Mouse (Mus musculus) hindbrain, embryonic 16.5 days (tissue): Measurements from ENCODE around the gene Epn1. TPM values are rescaled to one million over a fixed set of nuclear protein-coding genes. Genes with fewer than 3 reads are reported as not detected.

ENCODE experiments used
- ATAC-seq: fragments of 200-750 bp; cut with Nextera tagmentation; 2 replicates; pipeline ENCODE4 v1.8.0; 2017; ENCODE audit warnings: moderate TSS enrichment, moderate library complexity
- H3K27ac ChIP-seq: fragments of 300-500 bp; sonication (generic); 2 replicates; pipeline ENCODE4 v1.5.1; 2014; ENCODE audit warnings: low read depth, mild to moderate bottlenecking, control low read depth, low read length, moderate library complexity
- H3K27me3 ChIP-seq: fragments of 300-500 bp; sonication (generic); replicated peaks from 2 replicates; pipeline ENCODE4 v1.6.1; 2014; ENCODE audit warnings: low read length; ENCODE audit not compliant: control insufficient read depth, insufficient read depth
- H3K36me3 ChIP-seq: fragments of 300-500 bp; sonication (generic); 2 replicates; pipeline ENCODE4 v1.6.1; 2014; ENCODE audit warnings: mild to moderate bottlenecking, low read length, moderate library complexity, mixed read lengths; ENCODE audit not compliant: control insufficient read depth, insufficient read depth
- H3K4me1 ChIP-seq: fragments of 300-500 bp; sonication (generic); 2 replicates; pipeline ENCODE4 v1.6.1; 2014; ENCODE audit warnings: low read depth, low read length; ENCODE audit not compliant: control insufficient read depth, insufficient read depth
- H3K4me2 ChIP-seq: fragments of 300-500 bp; sonication (generic); 2 replicates; pipeline ENCODE4 v1.6.1; 2014; ENCODE audit warnings: mild to moderate bottlenecking, low read length, control low read depth, moderate library complexity
- H3K4me3 ChIP-seq: fragments of 300-500 bp; sonication (generic); 2 replicates; pipeline ENCODE4 v1.5.1; 2014; ENCODE audit warnings: mild to moderate bottlenecking, low read length, control low read depth, moderate library complexity
- H3K9ac ChIP-seq: fragments of 300-500 bp; sonication (generic); 2 replicates; pipeline ENCODE4 v1.6.1; 2014; ENCODE audit warnings: low read depth, mild to moderate bottlenecking, control low read depth, low read length, moderate library complexity
- H3K9me3 ChIP-seq: fragments of 300-500 bp; sonication (generic); 2 replicates; pipeline ENCODE4 v1.6.1; 2014; ENCODE audit warnings: mild to moderate bottlenecking, low read length, moderate library complexity; ENCODE audit not compliant: control insufficient read depth
- WGBS: fragments of 180-500 bp; shearing (Covaris S2); extraction: QIAGEN DNeasy Blood & Tissue Kit; methylation state at CpG from one replicate; pipeline ENCODE4 v1.1.7; 2014; 5-methylcytosine and 5-hydroxymethylcytosine counted together
- polyA plus RNA-seq: library from polyadenylated mRNA; unstranded; fragments of >200 nt; fragmentation: Nextera tagmentation; extraction: Ambion mirVana; gene quantifications from 2 replicates; pipeline ENCODE4 v1.2.1, GENCODE M21; 2015

Gene Epn1
- polyA plus RNA-seq, 1 experiment from 2014 or later: 115 TPM

GRCm38 (mm10) chr7:5053456-5054179, 26.4 kb upstream of the Epn1 start:
- Histone ChIP-seq H3K27me3 (peaks cover 6% of the 10 kb centered on the region), H3K4me1 (peaks cover 44% of the 10 kb centered on the region), H3K4me2 (peak overlapping the region; percentile 79), H3K9me3 (no peaks in the 10 kb centered on the region), H3K36me3 (no peaks in the 10 kb centered on the region), H3K4me3 (peak overlapping the region; percentile 79), H3K9ac (peak overlapping the region; percentile 91), H3K27ac (peak overlapping the region; percentile 65)
- 9% methylated on average over 32 of the region's 32 CpGs for WGBS
- no peak for ATAC-seq

DNA sequence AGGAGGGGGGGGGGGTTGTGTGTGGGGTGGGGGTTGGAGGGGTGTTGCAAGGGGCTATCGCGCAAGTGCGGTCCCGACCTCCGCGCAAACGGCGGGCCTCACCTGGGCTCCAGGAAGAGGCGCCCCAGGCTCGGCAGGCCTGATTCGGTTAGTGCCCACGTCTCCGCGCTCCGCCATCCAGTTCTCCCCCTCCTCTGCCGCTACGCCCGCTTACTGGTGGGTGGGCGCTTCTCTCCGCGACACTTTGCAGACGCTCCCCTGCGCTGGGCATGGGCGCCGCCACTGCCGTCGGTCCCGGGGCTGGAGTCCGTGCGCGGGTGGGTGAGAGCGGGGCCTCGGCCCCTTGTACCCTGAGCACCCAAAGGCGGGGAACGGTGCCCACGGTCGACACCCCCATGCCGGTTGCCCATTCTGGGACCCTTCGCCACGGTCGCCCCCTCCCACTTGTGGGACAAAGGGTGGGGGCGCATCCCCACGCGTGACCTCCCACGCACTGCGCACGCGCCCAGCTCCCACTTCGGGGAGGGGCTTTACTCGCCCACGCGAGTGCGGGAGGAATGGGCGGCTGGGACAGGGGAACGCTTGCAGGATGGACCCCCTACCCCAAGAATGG, 23.3 kb upstream of the Epn1 start:
- H3K27ac ChIP-seq: peak overlapping the region; percentile 83
- H3K9me3 ChIP-seq: no peaks in the 10 kb centered on the region
- H3K4me1 ChIP-seq: peaks cover 57% of the 10 kb centered on the region
- H3K4me2 ChIP-seq: peak overlapping the region; percentile 78
- 2% methylated on average over 49 of the region's 55 CpGs for WGBS
- H3K4me3 ChIP-seq: peak overlapping the region; percentile 46
- peak; percentile 25 for ATAC-seq
- peak overlapping the region; percentile 66 for H3K9ac ChIP-seq
- H3K36me3 ChIP-seq: no peaks in the 10 kb centered on the region
- H3K27me3 ChIP-seq: peaks cover 6% of the 10 kb centered on the region

DNA sequence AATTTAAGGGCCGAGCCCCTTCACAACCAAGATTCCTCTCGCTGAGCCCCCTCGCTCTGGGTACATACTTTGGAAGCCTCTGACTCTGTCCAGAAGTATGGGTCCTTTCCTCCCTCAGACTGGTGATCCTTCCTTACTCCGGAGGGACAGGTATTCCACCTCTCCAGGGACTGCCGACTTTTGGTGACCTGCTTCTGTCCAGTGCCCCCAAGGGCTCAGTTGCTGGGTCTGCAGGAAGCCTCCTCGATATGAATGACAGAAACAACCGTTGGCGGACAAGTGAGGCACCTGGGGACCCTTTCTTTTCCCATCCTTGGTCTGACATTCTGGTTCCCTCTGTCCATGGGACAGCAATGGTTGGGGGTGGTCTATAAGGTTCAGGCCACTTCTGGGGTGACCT, 22.7 kb upstream of the Epn1 start:
- H3K9ac ChIP-seq: peak overlapping the region; percentile 66
- H3K9me3 ChIP-seq: no peaks in the 10 kb centered on the region
- ATAC-seq: no peak
- peaks cover 52% of the 10 kb centered on the region for H3K4me1 ChIP-seq
- H3K4me3 ChIP-seq: peak overlapping the region; percentile 46
- H3K4me2 ChIP-seq: peak overlapping the region; percentile 78
- peaks cover 6% of the 10 kb centered on the region for H3K27me3 ChIP-seq
- H3K27ac ChIP-seq: no peak overlapping the region; the same call in 1 of the 2 replicates
- 36% methylated on average over 8 of the region's 8 CpGs for WGBS
- no peaks in the 10 kb centered on the region for H3K36me3 ChIP-seq

- Histone ChIP-seq H3K4me2 (peak overlapping the region; percentile 78), H3K9ac (peak overlapping the region; percentile 66), H3K27me3 (peaks cover 6% of the 10 kb centered on the region), H3K9me3 (no peaks in the 10 kb centered on the region), H3K4me1 (peaks cover 49% of the 10 kb centered on the region), H3K27ac (no peak overlapping the region), H3K4me3 (peak overlapping the region; percentile 46), H3K36me3 (no peaks in the 10 kb centered on the region)
- 25% methylated on average over 11 of the region's 11 CpGs for WGBS
- ATAC-seq: no peak
Measured at GRCm38 (mm10) chr7:5057804-5058203, 22.2 kb upstream of the Epn1 start.

- no peak overlapping the region for H3K4me2 ChIP-seq
- no peaks in the 10 kb centered on the region for H3K9me3 ChIP-seq
- no peaks in the 10 kb centered on the region for H3K36me3 ChIP-seq
- H3K4me3 ChIP-seq: no peak overlapping the region
- H3K4me1 ChIP-seq: peaks cover 47% of the 10 kb centered on the region
- H3K27ac ChIP-seq: no peak overlapping the region
- H3K9ac ChIP-seq: no peak overlapping the region
- no peak for ATAC-seq
- WGBS: 92% methylated on average over 1 of the region's 1 CpGs
- H3K27me3 ChIP-seq: peaks cover 6% of the 10 kb centered on the region
Measured at GRCm38 (mm10) chr7:5058631-5059030, 21.4 kb upstream of the Epn1 start.

DNA sequence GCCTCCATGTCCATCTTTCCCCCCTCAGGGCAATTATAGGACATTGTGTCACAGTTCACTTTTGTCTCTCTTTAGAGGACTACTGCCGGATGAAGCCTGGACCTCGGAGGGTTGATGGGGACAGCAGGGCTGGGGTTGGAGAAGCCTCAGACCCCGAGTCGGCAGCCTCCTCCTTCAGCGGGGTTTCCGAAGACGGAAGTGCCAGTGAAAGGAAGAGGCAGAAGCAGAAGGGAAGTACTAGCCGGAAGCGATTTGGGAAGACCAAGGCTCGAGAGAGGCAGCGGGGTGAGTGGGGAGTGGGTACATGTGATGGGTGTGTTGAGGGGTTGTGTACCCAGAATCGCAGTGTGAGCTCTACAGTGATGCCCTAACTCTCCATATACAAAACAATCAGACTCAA, 20.6 kb upstream of the Epn1 start:
- no peaks in the 10 kb centered on the region for H3K36me3 ChIP-seq
- 93% methylated on average over 12 of the region's 12 CpGs for WGBS
- no peaks in the 10 kb centered on the region for H3K9me3 ChIP-seq
- peak overlapping the region; percentile 83; the same call in 1 of the 2 replicates for H3K9ac ChIP-seq
- peak overlapping the region; percentile 99 for H3K27ac ChIP-seq
- H3K4me1 ChIP-seq: peaks cover 51% of the 10 kb centered on the region
- H3K4me2 ChIP-seq: no peak overlapping the region
- no peak for ATAC-seq
- no peak overlapping the region for H3K4me3 ChIP-seq
- peaks cover 5% of the 10 kb centered on the region for H3K27me3 ChIP-seq

GRCm38 (mm10) chr7:5060239-5060731, 19.8 kb upstream of the Epn1 start:
- Histone ChIP-seq H3K9me3 (no peaks in the 10 kb centered on the region), H3K27me3 (no peaks in the 10 kb centered on the region; the same call in 1 of the 2 replicates), H3K4me3 (peak overlapping the region; percentile 74), H3K36me3 (no peaks in the 10 kb centered on the region), H3K9ac (peak overlapping the region; percentile 83), H3K4me2 (peak overlapping the region; percentile 96), H3K27ac (peak overlapping the region; percentile 99), H3K4me1 (peaks cover 46% of the 10 kb centered on the region)
- peak; percentile 2; the same call in 1 of the 2 replicates for ATAC-seq
- WGBS: 1% methylated on average over 27 of the region's 27 CpGs

GRCm38 (mm10) chr7:5060944-5061773, 18.9 kb upstream of the Epn1 start:
- under 1% methylated on average over 60 of the region's 60 CpGs for WGBS
- H3K9me3 ChIP-seq: no peaks in the 10 kb centered on the region
- no peaks in the 10 kb centered on the region for H3K36me3 ChIP-seq
- H3K27ac ChIP-seq: peak overlapping the region; percentile 99
- peak; percentile 86 for ATAC-seq
- peak overlapping the region; percentile 96 for H3K4me2 ChIP-seq
- peaks cover 39% of the 10 kb centered on the region for H3K4me1 ChIP-seq
- H3K27me3 ChIP-seq: no peaks in the 10 kb centered on the region
- peak overlapping the region; percentile 74 for H3K4me3 ChIP-seq
- peak overlapping the region; percentile 83 for H3K9ac ChIP-seq
